Mouse (Mus musculus): ENCODE data around the gene Ostn.

Gene Ostn

GRCm38 (mm10) chr16:27387634-27388611 lies 80.6 kb downstream of the Ostn start:
- no peak for DNase-seq (ENCODE audit: low read depth, low spot score)

GRCm38 (mm10) chr16:27388761-27389451 lies 81.6 kb downstream of the Ostn start, which contains the start of gene Ccdc50:
TSS of gene Ccdc50 (plus strand) at chr16:27388869.
- DNase-seq (ENCODE audit: low read depth, low spot score) = peak; percentile 63

- peak; percentile 12 for DNase-seq (ENCODE audit: low read depth, low spot score)
Observed at GRCm38 (mm10) chr16:27389534-27390282, 82.4 kb downstream of the Ostn start.

- no peak for DNase-seq (ENCODE audit: low read depth, low spot score)
Observed at GRCm38 (mm10) chr16:27390306-27390705, 83.0 kb downstream of the Ostn start.

DNA sequence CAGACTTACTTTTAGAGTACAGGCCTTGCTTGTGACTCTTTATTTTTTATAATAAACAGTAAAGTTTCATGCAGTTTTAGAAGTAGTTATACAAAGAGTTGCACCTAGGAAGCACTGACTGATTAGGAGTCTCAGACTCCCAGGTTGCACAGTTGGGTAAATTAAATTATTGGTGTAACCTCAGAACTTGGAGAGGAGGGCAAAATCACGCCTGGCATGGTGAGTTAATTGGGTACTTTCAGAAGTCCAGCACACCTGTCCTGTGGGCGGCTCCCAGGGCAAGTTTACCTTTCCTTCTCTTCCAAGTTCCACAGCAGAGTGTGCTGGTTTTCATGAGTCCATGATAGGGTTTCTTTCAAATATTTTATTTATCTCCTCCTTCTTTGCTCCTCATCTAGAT lies 84.6 kb downstream of the Ostn start:
- DNase-seq (ENCODE audit: low read depth, low spot score) = no peak

GRCm38 (mm10) chr16:27395251-27396037 lies 88.2 kb downstream of the Ostn start:
- no peak for DNase-seq (ENCODE audit: low read depth, low spot score)

- no peak for DNase-seq (ENCODE audit: low read depth, low spot score)
Observed at GRCm38 (mm10) chr16:27396951-27397350, 89.7 kb downstream of the Ostn start.

GRCm38 (mm10) chr16:27399026-27399718 lies 91.9 kb downstream of the Ostn start:
- no peak for DNase-seq (ENCODE audit: low read depth, low spot score)

DNA sequence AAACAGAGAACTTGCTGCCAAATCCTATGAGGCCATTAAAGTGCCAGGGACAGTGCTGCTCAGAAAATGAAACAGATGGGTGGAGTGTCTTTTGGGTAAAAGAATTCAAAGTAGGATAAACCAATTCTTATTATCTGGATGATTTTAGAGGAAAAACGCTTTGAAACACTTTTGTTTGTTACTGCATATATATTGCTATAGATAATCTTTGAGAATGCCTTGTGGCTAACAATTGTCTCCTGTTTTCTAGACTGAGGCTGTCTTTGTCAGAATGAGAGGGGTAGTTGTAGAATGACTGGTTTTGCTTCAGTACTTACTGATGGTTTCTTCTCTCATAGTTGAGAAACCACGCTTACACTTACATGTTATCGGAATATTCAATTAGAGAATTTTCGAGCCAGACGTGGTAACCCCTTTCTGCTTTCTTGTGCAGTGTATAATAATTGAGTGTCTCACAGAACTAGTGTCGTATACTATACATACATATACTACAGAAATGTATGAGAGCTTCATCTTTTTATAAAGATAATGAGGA lies 92.5 kb downstream of the Ostn start:
- DNase-seq (ENCODE audit: low read depth, low spot score) = no peak
